Mouse (Mus musculus): ENCODE measurements around the gene Avpi1. TPM values are rescaled to one million over a fixed set of nuclear protein-coding genes. Genes with fewer than 3 reads are reported as not detected.

Gene Avpi1
- polyA plus RNA-seq, 1 experiment from 2014 or later: 26.0 TPM

DNA sequence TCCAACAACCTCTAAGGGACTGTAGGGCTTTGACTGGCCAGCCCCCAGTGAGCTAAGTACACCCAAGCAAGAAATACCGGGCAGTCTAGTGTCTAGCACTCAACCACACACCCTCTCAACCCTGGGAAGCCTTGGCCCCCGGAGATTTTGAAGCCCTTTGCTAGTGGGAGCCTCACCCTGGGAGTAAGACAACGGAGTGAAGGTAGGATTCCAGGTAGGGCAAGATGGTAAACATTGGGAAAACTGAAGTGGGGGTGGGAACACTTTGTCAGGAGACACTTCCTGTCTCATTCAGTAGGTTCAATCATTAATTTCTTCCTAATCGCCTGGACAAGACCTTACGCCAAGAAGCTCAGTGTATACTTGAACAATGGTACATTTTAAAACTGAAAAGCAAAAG is 1.8 kb downstream of the Avpi1 start:
- DNase-seq (ENCODE audit: low spot score): no peak
- Histone ChIP-seq H3K4me2 (ENCODE audit: low read depth, severe bottlenecking) (no peak overlapping the region), H3K36me3 (ENCODE audit: control insufficient read depth, insufficient read depth, low read length) (peaks cover 8% of the 10 kb centered on the region; the same call in 1 of the 2 replicates), H3K27ac (replicated peaks; ENCODE audit: low read depth, low read length) (no peak overlapping the region), H3K4me1 (ENCODE audit: control insufficient read depth, insufficient read depth, low read length) (peaks cover 9% of the 10 kb centered on the region), H3K27me3 (ENCODE audit: control insufficient read depth, insufficient read depth, low read length) (no peaks in the 10 kb centered on the region), H3K9ac (ENCODE audit: low read length) (no peak overlapping the region), H3K4me3 (ENCODE audit: low read depth, low read length) (no peak overlapping the region), H3K9me3 (ENCODE audit: control insufficient read depth, low read length) (no peaks in the 10 kb centered on the region)
- WGBS: 90% methylated on average over 5 of the region's 5 CpGs
- no peak for ATAC-seq (ENCODE audit: insufficient number of reproducible peaks, low FRiP score, low TSS enrichment, low read depth)

- 93% methylated on average over 6 of the region's 6 CpGs for WGBS
- Histone ChIP-seq H3K27ac (replicated peaks; ENCODE audit: low read depth, low read length) (no peak overlapping the region), H3K4me3 (ENCODE audit: low read depth, low read length) (no peak overlapping the region), H3K9ac (ENCODE audit: low read length) (no peak overlapping the region), H3K27me3 (ENCODE audit: control insufficient read depth, insufficient read depth, low read length) (no peaks in the 10 kb centered on the region), H3K36me3 (ENCODE audit: control insufficient read depth, insufficient read depth, low read length) (peaks cover 11% of the 10 kb centered on the region; the same call in 1 of the 2 replicates), H3K4me2 (ENCODE audit: low read depth, severe bottlenecking) (no peak overlapping the region), H3K4me1 (ENCODE audit: control insufficient read depth, insufficient read depth, low read length) (peaks cover 9% of the 10 kb centered on the region), H3K9me3 (ENCODE audit: control insufficient read depth, low read length) (no peaks in the 10 kb centered on the region)
- DNase-seq (ENCODE audit: low spot score): no peak
- no peak for ATAC-seq (ENCODE audit: insufficient number of reproducible peaks, low FRiP score, low TSS enrichment, low read depth)
Measured at GRCm38 (mm10) chr19:42126219-42126605, 2.6 kb downstream of the Avpi1 start.

DNA sequence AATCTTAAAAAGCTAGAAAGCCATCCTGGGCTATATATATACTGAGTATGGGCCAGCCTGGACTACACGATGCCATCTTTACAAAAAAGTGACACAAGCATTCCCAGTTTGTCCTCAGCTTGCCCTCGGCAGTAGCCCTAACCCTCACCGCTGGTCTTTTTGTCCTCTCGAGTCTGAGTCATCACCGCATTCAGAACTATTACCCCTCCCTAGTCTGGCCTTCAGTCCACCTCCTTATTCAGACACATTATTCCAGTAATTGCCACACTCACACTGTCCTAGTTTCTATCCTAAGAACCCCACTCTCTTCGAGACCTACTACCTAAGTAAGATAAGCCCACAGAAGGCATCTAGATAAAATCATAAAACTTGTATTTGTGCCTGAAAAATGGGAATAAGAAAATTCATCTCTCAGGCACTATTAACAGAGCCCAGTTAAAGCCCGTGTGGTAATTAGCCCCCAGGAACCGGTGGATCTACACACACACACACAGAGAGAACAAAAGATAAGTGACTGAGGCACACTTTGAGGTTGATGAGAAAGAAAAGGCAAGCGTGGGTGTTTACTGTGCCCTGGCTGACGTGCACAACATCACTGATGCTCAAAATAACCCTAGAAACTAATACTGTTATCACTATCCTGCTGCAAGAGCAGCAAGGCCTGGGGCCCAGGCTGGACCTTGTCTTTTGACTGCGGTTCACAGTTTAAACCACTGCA is 3.2 kb downstream of the Avpi1 start:
- peaks cover 11% of the 10 kb centered on the region; the same call in 1 of the 2 replicates for H3K36me3 ChIP-seq (ENCODE audit: control insufficient read depth, insufficient read depth, low read length)
- H3K27ac ChIP-seq (replicated peaks; ENCODE audit: low read depth, low read length): no peak overlapping the region
- no peak overlapping the region for H3K4me2 ChIP-seq (ENCODE audit: low read depth, severe bottlenecking)
- 87% methylated on average over 11 of the region's 11 CpGs for WGBS
- H3K4me3 ChIP-seq (ENCODE audit: low read depth, low read length): no peak overlapping the region
- no peaks in the 10 kb centered on the region for H3K9me3 ChIP-seq (ENCODE audit: control insufficient read depth, low read length)
- H3K9ac ChIP-seq (ENCODE audit: low read length): no peak overlapping the region
- DNase-seq (ENCODE audit: low spot score): no peak
- ATAC-seq (ENCODE audit: insufficient number of reproducible peaks, low FRiP score, low TSS enrichment, low read depth): no peak
- H3K27me3 ChIP-seq (ENCODE audit: control insufficient read depth, insufficient read depth, low read length): no peaks in the 10 kb centered on the region
- H3K4me1 ChIP-seq (ENCODE audit: control insufficient read depth, insufficient read depth, low read length): peaks cover 9% of the 10 kb centered on the region

DNA sequence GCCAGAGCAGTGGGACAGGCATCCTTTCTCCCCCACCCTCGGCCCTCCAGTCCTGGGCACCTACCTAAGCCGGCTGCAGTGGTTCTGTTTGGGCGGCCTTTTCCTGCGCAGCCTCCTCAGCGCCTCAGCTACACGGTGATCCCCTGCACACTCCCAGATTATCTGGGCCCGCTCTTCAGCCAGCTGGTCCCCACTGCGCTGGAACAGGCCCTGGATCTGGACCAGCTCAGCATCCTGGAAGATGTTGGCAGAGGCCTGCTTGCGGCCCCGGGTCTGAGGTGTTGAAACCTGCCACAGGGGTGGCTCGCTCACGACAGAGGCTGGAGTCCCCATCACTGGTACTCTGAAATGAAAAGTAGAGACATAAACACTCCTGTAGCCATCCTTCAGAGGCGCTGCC is 4.2 kb downstream of the Avpi1 start:
- Histone ChIP-seq H3K27ac (replicated peaks; ENCODE audit: low read depth, low read length) (no peak overlapping the region), H3K9ac (ENCODE audit: low read length) (no peak overlapping the region), H3K4me1 (ENCODE audit: control insufficient read depth, insufficient read depth, low read length) (peaks cover 8% of the 10 kb centered on the region), H3K27me3 (ENCODE audit: control insufficient read depth, insufficient read depth, low read length) (no peaks in the 10 kb centered on the region), H3K36me3 (ENCODE audit: control insufficient read depth, insufficient read depth, low read length) (peaks cover 14% of the 10 kb centered on the region; the same call in 1 of the 2 replicates), H3K4me2 (ENCODE audit: low read depth, severe bottlenecking) (no peak overlapping the region), H3K9me3 (ENCODE audit: control insufficient read depth, low read length) (no peaks in the 10 kb centered on the region), H3K4me3 (ENCODE audit: low read depth, low read length) (no peak overlapping the region)
- ATAC-seq (ENCODE audit: insufficient number of reproducible peaks, low FRiP score, low TSS enrichment, low read depth): no peak
- DNase-seq (ENCODE audit: low spot score): no peak
- WGBS: 88% methylated on average over 13 of the region's 13 CpGs

GRCm38 (mm10) chr19:42120451-42120850 is 8.4 kb downstream of the Avpi1 start:
- peaks cover 14% of the 10 kb centered on the region; the same call in 1 of the 2 replicates for H3K36me3 ChIP-seq (ENCODE audit: control insufficient read depth, insufficient read depth, low read length)
- H3K4me3 ChIP-seq (ENCODE audit: low read depth, low read length): no peak overlapping the region
- H3K27ac ChIP-seq (replicated peaks; ENCODE audit: low read depth, low read length): no peak overlapping the region
- H3K27me3 ChIP-seq (ENCODE audit: control insufficient read depth, insufficient read depth, low read length): no peaks in the 10 kb centered on the region
- no peak overlapping the region for H3K4me2 ChIP-seq (ENCODE audit: low read depth, severe bottlenecking)
- WGBS: 95% methylated on average over 8 of the region's 8 CpGs
- ATAC-seq (ENCODE audit: insufficient number of reproducible peaks, low FRiP score, low TSS enrichment, low read depth): no peak
- H3K4me1 ChIP-seq (ENCODE audit: control insufficient read depth, insufficient read depth, low read length): no peaks in the 10 kb centered on the region
- H3K9ac ChIP-seq (ENCODE audit: low read length): no peak overlapping the region
- H3K9me3 ChIP-seq (ENCODE audit: control insufficient read depth, low read length): no peaks in the 10 kb centered on the region
- DNase-seq (ENCODE audit: low spot score): no peak

GRCm38 (mm10) chr19:42118596-42118995 is 10.3 kb downstream of the Avpi1 start:
- ATAC-seq (ENCODE audit: insufficient number of reproducible peaks, low FRiP score, low TSS enrichment, low read depth) (no peak), DNase-seq (ENCODE audit: low spot score) (no peak)
- no peak overlapping the region for H3K4me2 ChIP-seq (ENCODE audit: low read depth, severe bottlenecking)
- no peaks in the 10 kb centered on the region for H3K9me3 ChIP-seq (ENCODE audit: control insufficient read depth, low read length)
- WGBS: 87% methylated on average over 5 of the region's 5 CpGs
- peaks cover 11% of the 10 kb centered on the region; the same call in 1 of the 2 replicates for H3K36me3 ChIP-seq (ENCODE audit: control insufficient read depth, insufficient read depth, low read length)
- H3K27me3 ChIP-seq (ENCODE audit: control insufficient read depth, insufficient read depth, low read length): no peaks in the 10 kb centered on the region
- H3K4me1 ChIP-seq (ENCODE audit: control insufficient read depth, insufficient read depth, low read length): no peaks in the 10 kb centered on the region
- H3K4me3 ChIP-seq (ENCODE audit: low read depth, low read length): no peak overlapping the region
- no peak overlapping the region for H3K9ac ChIP-seq (ENCODE audit: low read length)
- H3K27ac ChIP-seq (replicated peaks; ENCODE audit: low read depth, low read length): no peak overlapping the region

DNA sequence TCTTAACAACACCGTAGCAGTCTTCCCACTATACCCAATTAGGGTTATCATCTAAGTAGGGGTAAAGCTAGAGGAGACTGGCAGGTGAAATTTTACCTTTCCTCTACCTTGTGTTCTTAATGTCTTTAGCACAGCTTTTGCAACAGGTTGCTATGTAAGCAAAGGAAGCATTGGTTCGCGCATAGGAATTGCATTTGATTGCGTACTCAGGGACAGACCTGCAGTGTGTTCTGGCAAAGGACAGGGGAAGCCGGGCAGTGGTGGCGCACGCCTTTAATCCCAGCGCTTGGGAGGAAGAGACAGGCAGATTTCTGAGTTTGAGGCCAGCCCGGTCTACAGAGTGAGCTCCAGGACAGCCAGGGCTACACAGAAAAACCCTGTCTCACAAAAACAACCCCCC is 10.7 kb downstream of the Avpi1 start:
- H3K9ac ChIP-seq (ENCODE audit: low read length): no peak overlapping the region
- H3K4me2 ChIP-seq (ENCODE audit: low read depth, severe bottlenecking): no peak overlapping the region
- H3K4me1 ChIP-seq (ENCODE audit: control insufficient read depth, insufficient read depth, low read length): no peaks in the 10 kb centered on the region
- DNase-seq (ENCODE audit: low spot score): no peak
- no peak overlapping the region for H3K4me3 ChIP-seq (ENCODE audit: low read depth, low read length)
- H3K27me3 ChIP-seq (ENCODE audit: control insufficient read depth, insufficient read depth, low read length): no peaks in the 10 kb centered on the region
- H3K36me3 ChIP-seq (ENCODE audit: control insufficient read depth, insufficient read depth, low read length): peaks cover 10% of the 10 kb centered on the region; the same call in 1 of the 2 replicates
- H3K9me3 ChIP-seq (ENCODE audit: control insufficient read depth, low read length): no peaks in the 10 kb centered on the region
- no peak for ATAC-seq (ENCODE audit: insufficient number of reproducible peaks, low FRiP score, low TSS enrichment, low read depth)
- no peak overlapping the region for H3K27ac ChIP-seq (replicated peaks; ENCODE audit: low read depth, low read length)
- WGBS: 96% methylated on average over 9 of the region's 9 CpGs

GRCm38 (mm10) chr19:42115783-42116335 is 13.0 kb downstream of the Avpi1 start:
- ATAC-seq (ENCODE audit: insufficient number of reproducible peaks, low FRiP score, low TSS enrichment, low read depth) (no peak), DNase-seq (ENCODE audit: low spot score) (no peak)
- Histone ChIP-seq H3K9ac (ENCODE audit: low read length) (no peak overlapping the region), H3K27ac (replicated peaks; ENCODE audit: low read depth, low read length) (no peak overlapping the region), H3K4me1 (ENCODE audit: control insufficient read depth, insufficient read depth, low read length) (no peaks in the 10 kb centered on the region), H3K27me3 (ENCODE audit: control insufficient read depth, insufficient read depth, low read length) (no peaks in the 10 kb centered on the region), H3K9me3 (ENCODE audit: control insufficient read depth, low read length) (no peaks in the 10 kb centered on the region), H3K4me2 (ENCODE audit: low read depth, severe bottlenecking) (no peak overlapping the region), H3K36me3 (ENCODE audit: control insufficient read depth, insufficient read depth, low read length) (peaks cover 3% of the 10 kb centered on the region; the same call in 1 of the 2 replicates), H3K4me3 (ENCODE audit: low read depth, low read length) (no peak overlapping the region)
- WGBS: 88% methylated on average over 4 of the region's 4 CpGs
